Mouse (Mus musculus): ENCODE data around the gene Gid8. TPM values are rescaled to one million over a fixed set of nuclear protein-coding genes. Genes with fewer than 3 reads are reported as not detected.

Gene Gid8
- polyA plus RNA-seq, 1 experiment from 2014 or later = 68.7 TPM

DNA sequence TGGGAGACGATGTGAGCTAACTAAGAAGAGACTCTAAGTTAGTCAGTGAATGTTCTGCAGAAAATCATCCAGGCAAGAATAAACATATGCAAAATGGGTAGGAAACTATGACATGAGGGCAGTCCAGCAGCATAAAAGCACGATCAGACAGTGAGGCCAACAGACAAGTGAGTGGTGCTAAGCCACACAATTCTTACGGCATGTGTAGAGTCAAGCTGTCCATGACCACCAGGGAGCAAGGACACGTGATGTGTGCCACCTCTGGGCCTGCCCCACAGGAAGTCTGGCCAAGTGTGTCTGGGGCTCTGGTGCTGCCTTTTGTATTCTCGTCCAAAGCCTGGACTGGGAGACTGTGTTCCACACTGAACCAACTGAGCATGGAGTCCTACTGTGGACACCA, 20.1 kb upstream of the Gid8 start:
- Histone ChIP-seq H3K36me3 (replicated peaks; ENCODE audit: control insufficient read depth, insufficient read depth, low read depth, low read length) (peaks cover 13% of the 10 kb centered on the region), H3K9me3 (replicated peaks; ENCODE audit: control insufficient read depth, low read length) (no peaks in the 10 kb centered on the region), H3K4me3 (ENCODE audit: low read depth, low read length) (no peak overlapping the region), H3K4me1 (ENCODE audit: control insufficient read depth, insufficient read depth, low read length) (no peaks in the 10 kb centered on the region), H3K27ac (replicated peaks; ENCODE audit: low read depth, low read length) (no peak overlapping the region), H3K27me3 (ENCODE audit: control insufficient read depth, insufficient read depth, low read length) (no peaks in the 10 kb centered on the region), H3K9ac (replicated peaks; ENCODE audit: low read length) (no peak overlapping the region), H3K4me2 (ENCODE audit: low read depth, low read length) (no peak overlapping the region)
- DNase-seq (ENCODE audit: low spot score) = no peak
- WGBS = 87% methylated on average over 5 of the region's 5 CpGs
- no peak for ATAC-seq (replicated peaks; ENCODE audit: insufficient number of reproducible peaks, low FRiP score, low TSS enrichment, low read depth)

DNA sequence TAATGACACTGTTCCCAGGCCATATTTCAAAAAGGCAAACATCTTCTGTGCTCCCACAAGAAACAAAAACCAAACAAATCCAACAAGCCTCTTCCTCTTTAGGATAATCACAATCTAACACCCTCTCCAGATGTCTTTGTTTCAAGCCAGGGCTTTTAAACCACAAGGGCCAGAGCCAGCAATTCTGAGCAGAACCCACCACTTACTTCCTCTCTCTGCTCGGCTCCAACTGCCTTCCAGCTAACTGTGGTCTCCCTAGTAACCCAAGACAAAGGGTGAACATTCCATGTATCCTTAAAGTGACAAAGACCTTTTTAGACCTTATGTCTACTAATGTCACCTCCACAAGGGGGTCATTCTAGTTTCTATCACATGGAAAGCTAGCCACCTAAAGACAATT, 17.3 kb upstream of the Gid8 start:
- H3K9ac ChIP-seq (replicated peaks; ENCODE audit: low read length) = no peak overlapping the region
- H3K27me3 ChIP-seq (ENCODE audit: control insufficient read depth, insufficient read depth, low read length) = no peaks in the 10 kb centered on the region
- no peak overlapping the region for H3K27ac ChIP-seq (replicated peaks; ENCODE audit: low read depth, low read length)
- H3K4me2 ChIP-seq (ENCODE audit: low read depth, low read length) = no peak overlapping the region
- no peaks in the 10 kb centered on the region for H3K4me1 ChIP-seq (ENCODE audit: control insufficient read depth, insufficient read depth, low read length)
- DNase-seq (ENCODE audit: low spot score) (peak; percentile 32), ATAC-seq (replicated peaks; ENCODE audit: insufficient number of reproducible peaks, low FRiP score, low TSS enrichment, low read depth) (0 out of 2 replicates have a peak, but pooled peaks have one; percentile 52)
- no peak overlapping the region for H3K4me3 ChIP-seq (ENCODE audit: low read depth, low read length)
- WGBS = 3% methylated on average over 1 of the region's 1 CpGs
- H3K36me3 ChIP-seq (replicated peaks; ENCODE audit: control insufficient read depth, insufficient read depth, low read depth, low read length) = peaks cover 6% of the 10 kb centered on the region
- H3K9me3 ChIP-seq (replicated peaks; ENCODE audit: control insufficient read depth, low read length) = no peaks in the 10 kb centered on the region

DNA sequence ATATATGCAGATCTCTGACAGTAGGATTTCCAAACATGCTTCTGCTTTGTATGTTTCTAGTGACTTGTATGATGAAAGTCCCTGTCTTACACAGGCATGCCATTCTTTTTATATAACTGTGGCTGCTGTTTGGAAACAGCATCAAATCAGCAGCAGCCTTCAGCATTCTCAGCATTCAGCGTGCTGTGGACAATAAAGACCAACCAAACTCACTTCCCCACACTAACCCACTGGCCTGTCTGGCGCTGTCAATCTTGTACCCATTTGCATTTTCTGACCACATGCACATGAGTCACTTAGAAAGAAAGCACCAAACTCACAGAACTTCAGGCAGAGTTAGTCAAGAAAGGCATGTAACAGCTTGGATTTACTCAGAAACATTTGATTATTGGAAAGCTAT, 14.7 kb upstream of the Gid8 start:
- Histone ChIP-seq H3K9ac (replicated peaks; ENCODE audit: low read length) (no peak overlapping the region), H3K4me3 (ENCODE audit: low read depth, low read length) (no peak overlapping the region), H3K4me2 (ENCODE audit: low read depth, low read length) (no peak overlapping the region), H3K27me3 (ENCODE audit: control insufficient read depth, insufficient read depth, low read length) (no peaks in the 10 kb centered on the region), H3K9me3 (replicated peaks; ENCODE audit: control insufficient read depth, low read length) (no peaks in the 10 kb centered on the region), H3K36me3 (replicated peaks; ENCODE audit: control insufficient read depth, insufficient read depth, low read depth, low read length) (no peaks in the 10 kb centered on the region), H3K27ac (replicated peaks; ENCODE audit: low read depth, low read length) (no peak overlapping the region), H3K4me1 (ENCODE audit: control insufficient read depth, insufficient read depth, low read length) (peaks cover 5% of the 10 kb centered on the region)
- DNase-seq (ENCODE audit: low spot score) (no peak), ATAC-seq (replicated peaks; ENCODE audit: insufficient number of reproducible peaks, low FRiP score, low TSS enrichment, low read depth) (no peak)
- 85% methylated on average over 2 of the region's 2 CpGs for WGBS

DNA sequence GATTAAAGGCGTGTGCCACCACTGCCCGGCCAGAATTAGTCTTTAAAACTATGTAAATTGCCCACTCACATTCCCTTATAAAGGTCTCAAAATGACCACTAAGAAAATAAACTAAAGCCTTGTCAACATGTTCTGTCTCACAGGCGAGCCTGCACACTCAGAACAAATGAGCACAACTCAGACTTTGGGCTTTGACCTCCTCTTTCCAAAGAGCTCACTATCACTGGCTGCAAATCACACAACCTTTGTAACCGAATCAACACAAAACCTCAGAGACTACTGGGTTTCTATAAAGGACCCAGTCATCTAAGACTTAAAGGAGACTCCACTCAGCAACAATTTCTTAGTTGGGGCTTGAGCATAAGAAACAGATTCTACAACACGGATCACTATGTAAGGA, 9.5 kb upstream of the Gid8 start:
- H3K36me3 ChIP-seq (replicated peaks; ENCODE audit: control insufficient read depth, insufficient read depth, low read depth, low read length) = no peaks in the 10 kb centered on the region
- DNase-seq (ENCODE audit: low spot score) = no peak
- peak overlapping the region; percentile 89 for H3K4me2 ChIP-seq (ENCODE audit: low read depth, low read length)
- no peak overlapping the region for H3K9ac ChIP-seq (replicated peaks; ENCODE audit: low read length)
- H3K9me3 ChIP-seq (replicated peaks; ENCODE audit: control insufficient read depth, low read length) = no peaks in the 10 kb centered on the region
- peaks cover 5% of the 10 kb centered on the region for H3K4me1 ChIP-seq (ENCODE audit: control insufficient read depth, insufficient read depth, low read length)
- ATAC-seq (replicated peaks; ENCODE audit: insufficient number of reproducible peaks, low FRiP score, low TSS enrichment, low read depth) = no peak
- no peaks in the 10 kb centered on the region for H3K27me3 ChIP-seq (ENCODE audit: control insufficient read depth, insufficient read depth, low read length)
- H3K4me3 ChIP-seq (ENCODE audit: low read depth, low read length) = peak overlapping the region; percentile 93
- no peak overlapping the region for H3K27ac ChIP-seq (replicated peaks; ENCODE audit: low read depth, low read length)
- 74% methylated on average over 5 of the region's 5 CpGs for WGBS

DNA sequence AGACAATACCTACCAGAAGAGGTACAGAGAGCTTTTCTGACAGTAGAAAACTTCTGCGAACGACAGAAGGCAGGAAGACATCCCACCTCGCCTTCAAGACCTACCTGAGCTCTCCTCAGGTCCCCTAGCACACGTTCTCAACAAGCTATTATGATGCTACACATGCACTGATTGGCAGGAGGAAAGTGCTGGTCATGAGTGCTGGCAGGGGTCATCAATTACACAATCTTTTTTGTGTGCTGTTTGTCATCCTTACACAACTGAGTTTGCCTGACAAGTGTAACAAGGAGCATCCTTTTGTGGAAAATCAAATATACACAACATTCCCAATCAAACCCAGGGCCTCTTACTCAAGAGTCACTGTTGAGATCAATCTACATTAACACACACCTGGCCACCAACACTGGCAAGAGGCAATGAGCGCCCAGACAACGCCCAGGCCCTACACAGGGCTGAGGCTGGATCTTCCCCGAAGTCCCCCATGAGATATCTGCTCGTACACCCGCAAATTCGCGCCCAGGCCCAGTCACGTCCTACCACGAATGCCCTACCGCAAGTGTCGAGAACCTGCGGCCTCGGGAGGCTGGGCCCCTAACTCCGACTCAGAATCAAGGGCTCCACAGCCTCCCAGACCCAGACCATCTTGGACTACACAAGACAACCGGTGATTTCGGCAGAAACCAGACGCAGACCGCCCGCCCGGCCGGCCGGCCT, 8.7 kb upstream of the Gid8 start:
- ATAC-seq (replicated peaks; ENCODE audit: insufficient number of reproducible peaks, low FRiP score, low TSS enrichment, low read depth) (peak; percentile 3; the same call in 1 of the 2 replicates), DNase-seq (ENCODE audit: low spot score) (no peak)
- peak overlapping the region; percentile 99 for H3K9ac ChIP-seq (replicated peaks; ENCODE audit: low read length)
- peaks cover 5% of the 10 kb centered on the region for H3K4me1 ChIP-seq (ENCODE audit: control insufficient read depth, insufficient read depth, low read length)
- WGBS = 8% methylated on average over 26 of the region's 26 CpGs
- H3K4me2 ChIP-seq (ENCODE audit: low read depth, low read length) = peak overlapping the region; percentile 89
- no peaks in the 10 kb centered on the region for H3K9me3 ChIP-seq (replicated peaks; ENCODE audit: control insufficient read depth, low read length)
- H3K4me3 ChIP-seq (ENCODE audit: low read depth, low read length) = peak overlapping the region; percentile 93
- peak overlapping the region; percentile 88 for H3K27ac ChIP-seq (replicated peaks; ENCODE audit: low read depth, low read length)
- no peaks in the 10 kb centered on the region for H3K27me3 ChIP-seq (ENCODE audit: control insufficient read depth, insufficient read depth, low read length)
- H3K36me3 ChIP-seq (replicated peaks; ENCODE audit: control insufficient read depth, insufficient read depth, low read depth, low read length) = no peaks in the 10 kb centered on the region

DNA sequence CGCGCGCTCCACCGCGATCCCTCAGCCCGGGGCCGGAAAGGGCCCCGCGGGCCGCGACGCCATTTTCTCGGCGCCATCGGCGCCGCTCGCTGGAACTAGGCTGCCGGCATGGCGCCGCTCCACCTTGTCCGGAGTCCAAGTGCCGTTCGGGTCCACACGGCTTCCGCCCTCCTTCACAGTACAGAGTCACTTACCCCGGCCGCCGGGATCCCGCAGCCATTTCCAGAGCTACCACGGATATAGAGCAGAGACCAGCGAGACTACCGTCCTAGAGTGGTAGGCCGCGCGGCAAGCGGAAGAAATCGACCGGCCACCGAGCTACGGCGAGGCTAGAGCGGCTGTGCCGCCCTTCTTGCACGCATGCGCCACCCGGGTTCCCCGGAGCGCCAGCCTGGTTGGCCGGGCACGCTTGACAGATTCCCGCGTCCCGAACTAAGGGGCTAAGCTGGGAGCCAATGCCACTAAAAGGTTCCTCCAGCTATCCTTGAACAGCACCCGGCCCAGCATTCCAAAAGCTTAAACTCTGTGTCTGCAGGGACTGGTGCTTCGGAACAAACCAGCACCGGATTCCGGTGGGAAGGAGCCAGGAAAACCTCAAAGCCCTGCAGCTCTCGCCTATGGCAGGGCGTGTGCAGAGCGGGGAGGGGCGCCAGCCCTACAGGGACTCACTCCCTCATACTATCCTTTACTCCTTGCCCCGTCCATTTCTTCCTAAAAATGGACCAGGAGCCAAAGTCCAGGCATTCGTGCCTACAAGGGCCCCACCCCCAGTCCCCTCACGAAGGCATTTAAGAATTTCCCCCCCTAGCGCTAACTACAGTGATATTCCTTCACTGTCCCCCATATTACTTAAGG, 7.9 kb upstream of the Gid8 start:
- Histone ChIP-seq H3K27me3 (ENCODE audit: control insufficient read depth, insufficient read depth, low read length) (no peaks in the 10 kb centered on the region), H3K4me1 (ENCODE audit: control insufficient read depth, insufficient read depth, low read length) (peaks cover 5% of the 10 kb centered on the region), H3K9me3 (replicated peaks; ENCODE audit: control insufficient read depth, low read length) (no peaks in the 10 kb centered on the region), H3K4me2 (ENCODE audit: low read depth, low read length) (peak overlapping the region; percentile 89), H3K4me3 (ENCODE audit: low read depth, low read length) (peak overlapping the region; percentile 93), H3K36me3 (replicated peaks; ENCODE audit: control insufficient read depth, insufficient read depth, low read depth, low read length) (no peaks in the 10 kb centered on the region), H3K9ac (replicated peaks; ENCODE audit: low read length) (peak overlapping the region; percentile 99), H3K27ac (replicated peaks; ENCODE audit: low read depth, low read length) (peak overlapping the region; percentile 88)
- WGBS = under 1% methylated on average over 66 of the region's 66 CpGs
- DNase-seq (ENCODE audit: low spot score) (peak; percentile 94), ATAC-seq (replicated peaks; ENCODE audit: insufficient number of reproducible peaks, low FRiP score, low TSS enrichment, low read depth) (peak; percentile 93)

DNA sequence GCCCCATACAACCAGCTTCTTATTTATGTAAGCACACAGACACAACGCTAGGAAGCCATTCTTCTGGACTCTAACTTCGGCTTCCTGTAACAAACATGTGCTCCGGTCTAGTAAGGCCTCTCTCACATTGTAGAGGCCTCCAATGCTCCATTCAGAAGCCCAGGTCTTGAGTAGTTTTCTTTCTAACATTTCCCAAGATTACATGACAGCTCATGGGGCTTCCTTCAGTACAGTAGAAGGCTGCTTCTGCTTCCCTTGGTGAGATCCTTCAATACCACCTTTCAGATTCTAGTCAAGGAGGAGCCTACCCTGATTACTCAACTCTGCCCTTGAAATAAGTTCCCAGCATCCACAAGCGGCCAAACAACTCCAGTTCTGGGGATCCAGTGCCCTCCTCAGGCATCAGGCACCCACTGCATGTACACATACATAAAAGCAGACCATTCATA, 7.2 kb upstream of the Gid8 start:
- peak overlapping the region; percentile 89 for H3K4me2 ChIP-seq (ENCODE audit: low read depth, low read length)
- 30% methylated on average over 4 of the region's 4 CpGs for WGBS
- ATAC-seq (replicated peaks; ENCODE audit: insufficient number of reproducible peaks, low FRiP score, low TSS enrichment, low read depth) = no peak

DNA sequence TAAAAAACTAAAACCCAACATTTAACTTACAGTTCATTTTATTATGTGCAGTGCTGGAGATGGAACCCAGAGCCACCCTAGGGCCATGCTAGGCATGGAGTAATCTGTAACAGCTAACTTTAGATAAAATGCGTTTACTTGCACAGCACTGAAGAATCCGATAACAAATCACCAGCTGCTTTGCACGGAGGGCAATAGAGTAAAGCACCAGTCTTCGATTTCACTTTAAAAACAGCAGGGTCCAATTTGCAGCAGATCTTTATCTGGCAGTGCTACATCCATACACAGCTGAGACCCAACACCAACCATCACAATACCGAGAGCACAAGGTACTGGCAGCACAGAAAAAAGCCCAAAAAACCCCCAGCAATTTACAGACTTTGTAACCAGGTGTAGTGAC, 6.7 kb upstream of the Gid8 start:
- ATAC-seq (replicated peaks; ENCODE audit: insufficient number of reproducible peaks, low FRiP score, low TSS enrichment, low read depth) = no peak
- Histone ChIP-seq H3K4me2 (ENCODE audit: low read depth, low read length) (no peak overlapping the region), H3K27me3 (ENCODE audit: control insufficient read depth, insufficient read depth, low read length) (no peaks in the 10 kb centered on the region), H3K4me3 (ENCODE audit: low read depth, low read length) (no peak overlapping the region), H3K4me1 (ENCODE audit: control insufficient read depth, insufficient read depth, low read length) (peaks cover 5% of the 10 kb centered on the region), H3K9me3 (replicated peaks; ENCODE audit: control insufficient read depth, low read length) (no peaks in the 10 kb centered on the region), H3K27ac (replicated peaks; ENCODE audit: low read depth, low read length) (no peak overlapping the region), H3K9ac (replicated peaks; ENCODE audit: low read length) (no peak overlapping the region), H3K36me3 (replicated peaks; ENCODE audit: control insufficient read depth, insufficient read depth, low read depth, low read length) (no peaks in the 10 kb centered on the region)
- 66% methylated on average over 5 of the region's 5 CpGs for WGBS
- DNase-seq (ENCODE audit: low spot score) = no peak

More for the DNA sequence above, 7.2 kb upstream of the Gid8 start:
- H3K27ac ChIP-seq (replicated peaks; ENCODE audit: low read depth, low read length) = peak overlapping the region; percentile 88
- no peaks in the 10 kb centered on the region for H3K9me3 ChIP-seq (replicated peaks; ENCODE audit: control insufficient read depth, low read length)
- no peak for DNase-seq (ENCODE audit: low spot score)
- peaks cover 5% of the 10 kb centered on the region for H3K4me1 ChIP-seq (ENCODE audit: control insufficient read depth, insufficient read depth, low read length)
- peak overlapping the region; percentile 93 for H3K4me3 ChIP-seq (ENCODE audit: low read depth, low read length)
- H3K36me3 ChIP-seq (replicated peaks; ENCODE audit: control insufficient read depth, insufficient read depth, low read depth, low read length) = no peaks in the 10 kb centered on the region
- H3K27me3 ChIP-seq (ENCODE audit: control insufficient read depth, insufficient read depth, low read length) = no peaks in the 10 kb centered on the region
- H3K9ac ChIP-seq (replicated peaks; ENCODE audit: low read length) = peak overlapping the region; percentile 99
